Comparison of ENCODE assay signal across 8 mouse cellular contexts in the genomic region with DNA sequence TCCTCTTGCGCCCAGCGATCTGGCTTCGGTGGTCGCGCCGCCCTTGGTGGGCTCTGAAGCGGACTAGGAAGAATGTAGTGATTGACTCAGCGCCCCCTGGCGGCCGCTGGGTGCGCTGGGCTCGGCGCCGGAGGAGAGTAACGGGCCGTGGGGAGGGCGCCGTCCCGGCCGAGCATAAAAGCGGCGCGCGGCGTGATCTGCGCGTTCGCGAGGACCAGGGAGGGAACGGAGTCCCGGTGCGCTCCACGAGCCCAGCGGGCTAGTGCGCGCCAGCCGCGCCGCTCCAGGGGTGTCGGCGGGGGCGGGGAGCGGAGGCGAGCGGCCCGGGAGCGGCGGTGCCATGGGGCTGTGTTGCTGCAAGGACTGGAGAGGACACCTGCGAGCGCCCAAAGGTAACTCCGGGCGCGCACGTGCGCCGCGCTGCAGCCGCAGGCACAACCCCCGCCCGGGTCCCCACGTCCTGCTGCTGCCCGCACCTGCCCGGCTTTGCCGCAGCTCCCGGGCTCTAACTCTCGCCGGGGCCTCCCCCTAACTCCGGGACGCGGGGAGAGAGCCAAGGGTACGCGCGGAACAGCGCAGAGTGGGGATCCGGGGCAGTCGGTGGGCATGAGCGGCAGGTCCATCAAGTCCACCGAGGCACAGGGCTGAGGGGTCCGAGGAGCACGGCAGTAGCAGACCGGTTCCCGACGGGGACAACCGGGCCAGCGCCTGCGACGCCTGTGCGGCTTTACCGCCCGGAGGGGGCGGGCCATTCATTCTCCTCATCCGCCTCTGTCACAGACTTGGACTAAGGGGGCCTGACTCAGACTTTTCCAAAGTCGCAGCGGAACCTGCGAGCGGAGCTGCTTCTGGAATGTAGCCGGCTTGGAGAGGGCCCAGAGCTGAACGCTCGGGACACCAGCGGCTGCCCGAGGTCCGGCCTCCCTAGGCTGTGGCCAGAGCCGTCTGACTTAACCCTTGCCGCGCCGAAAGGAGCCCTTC.
DNase-seq lines count a peak whose midpoint lies in the region; ATAC-seq lines count a peak whose summit lies in the region.

No protein-coding gene starts in this region.

- peak overlapping the region; percentile 64 for H3K4me3 ChIP-seq in embryonic facial prominence, embryonic 14.5 days (ENCODE audit: low read depth, low read length)
- peak overlapping the region; percentile 57 for H3K4me3 ChIP-seq in heart, embryonic 12.5 days
- peak overlapping the region; percentile 52 for H3K4me3 ChIP-seq in kidney, embryonic 14.5 days (ENCODE audit: low read length)
- H3K4me3 ChIP-seq in liver, embryonic 11.5 days (ENCODE audit: low read depth, low read length), result peak overlapping the region; percentile 68

- ATAC-seq in embryonic facial prominence, embryonic 14.5 days (ENCODE audit: low read depth), result peak; percentile 65
- peak; percentile 60 for ATAC-seq in heart, embryonic 12.5 days (ENCODE audit: insufficient number of reproducible peaks, low FRiP score)
- ATAC-seq in kidney, embryonic 14.5 days (ENCODE audit: low FRiP score, low TSS enrichment), result peak; percentile 72
- peak; percentile 35 for ATAC-seq in liver, embryonic 11.5 days (replicated peaks; ENCODE audit: low FRiP score)

- H3K4me1 ChIP-seq in embryonic facial prominence, embryonic 14.5 days (ENCODE audit: control insufficient read depth, insufficient read depth, low read length), result peaks cover 15% of the 10 kb centered on the region
- H3K4me1 ChIP-seq in heart, embryonic 12.5 days (replicated peaks), result peaks cover 14% of the 10 kb centered on the region
- H3K4me1 ChIP-seq in kidney, embryonic 14.5 days (ENCODE audit: control insufficient read depth, insufficient read depth, low read length), result peaks cover 11% of the 10 kb centered on the region
- H3K4me1 ChIP-seq in liver, embryonic 11.5 days (replicated peaks; ENCODE audit: control insufficient read depth, insufficient read depth, low read length), result no peaks in the 10 kb centered on the region; the same call in 1 of the 2 replicates

- WGBS in embryonic facial prominence, embryonic 14.5 days, result under 1% methylated on average over 58 of the region's 106 CpGs
- WGBS in heart, embryonic 12.5 days, result under 1% methylated on average over 104 of the region's 106 CpGs
- WGBS in kidney, embryonic 14.5 days, result under 1% methylated on average over 96 of the region's 106 CpGs
- under 1% methylated on average over 103 of the region's 106 CpGs for WGBS in liver, embryonic 11.5 days

- peak overlapping the region; percentile 100 for H3K4me2 ChIP-seq in embryonic facial prominence, embryonic 14.5 days (ENCODE audit: low read depth, low read length)
- H3K4me2 ChIP-seq in heart, embryonic 12.5 days, result peak overlapping the region; percentile 91
- H3K4me2 ChIP-seq in kidney, embryonic 14.5 days (replicated peaks; ENCODE audit: low read depth, low read length), result peak overlapping the region; percentile 100
- H3K4me2 ChIP-seq in liver, embryonic 11.5 days, result peak overlapping the region; percentile 84

- no peak overlapping the region for H3K27ac ChIP-seq in embryonic facial prominence, embryonic 14.5 days (replicated peaks; ENCODE audit: low read depth, low read length)
- no peak overlapping the region for H3K27ac ChIP-seq in heart, embryonic 12.5 days (ENCODE audit: poor library complexity, severe bottlenecking)
- no peak overlapping the region for H3K27ac ChIP-seq in kidney, embryonic 14.5 days (ENCODE audit: low read depth, low read length)
- H3K27ac ChIP-seq in liver, embryonic 11.5 days (ENCODE audit: low read depth, low read length), result 0 out of 2 replicates have a peak overlapping the region, but pooled peaks have one; percentile 46

- H3K27me3 ChIP-seq in embryonic facial prominence, embryonic 14.5 days (replicated peaks; ENCODE audit: control insufficient read depth, insufficient read depth, low read length), result peaks cover 30% of the 10 kb centered on the region; the same call in 1 of the 2 replicates
- peaks cover 45% of the 10 kb centered on the region for H3K27me3 ChIP-seq in heart, embryonic 12.5 days (replicated peaks)
- H3K27me3 ChIP-seq in kidney, embryonic 14.5 days (ENCODE audit: control insufficient read depth, insufficient read depth, low read length), result peaks cover 16% of the 10 kb centered on the region; the same call in 1 of the 2 replicates
- H3K27me3 ChIP-seq in liver, embryonic 11.5 days (replicated peaks; ENCODE audit: control insufficient read depth, insufficient read depth, low read length), result peaks cover 29% of the 10 kb centered on the region
- H3K27me3 ChIP-seq in splenic B cell, adult 2 months (ENCODE audit: control insufficient read depth, insufficient read depth, low read length, poor library complexity, severe bottlenecking), result no peaks in the 10 kb centered on the region; the same call in 1 of the 2 replicates

- peak; percentile 83 to 85 for DNase-seq in B cell, adult 2 months
- peak; percentile 84 for DNase-seq in adrenal gland, postnatal 25 days
- DNase-seq in embryonic facial prominence, embryonic 14.5 days (ENCODE audit: low spot score), result peak; percentile 64
- peak; percentile 78 for DNase-seq in liver, embryonic 11.5 days (ENCODE audit: low spot score)
- DNase-seq in naive thymus-derived CD4-positive, alpha-beta T cell, adult 2 months (ENCODE audit: low read depth), result peak; percentile 45
- DNase-seq in splenic B cell, adult 2 months (ENCODE audit: low read depth, low spot score), result peak; percentile 76

- peak overlapping the region; percentile 58 for H3K9ac ChIP-seq in embryonic facial prominence, embryonic 14.5 days (ENCODE audit: low read depth, low read length)
- peak overlapping the region; percentile 66 for H3K9ac ChIP-seq in heart, embryonic 12.5 days
- peak overlapping the region; percentile 58 for H3K9ac ChIP-seq in kidney, embryonic 14.5 days (ENCODE audit: low read depth, low read length)
- H3K9ac ChIP-seq in liver, embryonic 11.5 days (ENCODE audit: low read depth, low read length), result peak overlapping the region; percentile 63

- no peaks in the 10 kb centered on the region for H3K36me3 ChIP-seq in embryonic facial prominence, embryonic 14.5 days (ENCODE audit: control insufficient read depth, insufficient read depth, low read length)
- H3K36me3 ChIP-seq in heart, embryonic 12.5 days, result no peaks in the 10 kb centered on the region
- no peaks in the 10 kb centered on the region for H3K36me3 ChIP-seq in kidney, embryonic 14.5 days (ENCODE audit: control insufficient read depth, insufficient read depth, low read length)
- H3K36me3 ChIP-seq in liver, embryonic 11.5 days (ENCODE audit: control insufficient read depth, insufficient read depth, low read length), result no peaks in the 10 kb centered on the region
- H3K36me3 ChIP-seq in splenic B cell, adult 2 months (ENCODE audit: control insufficient read depth, insufficient read depth, low read length, poor library complexity, severe bottlenecking), result no peaks in the 10 kb centered on the region

- H3K9me3 ChIP-seq in embryonic facial prominence, embryonic 14.5 days (ENCODE audit: control insufficient read depth, low read length), result no peaks in the 10 kb centered on the region
- H3K9me3 ChIP-seq in heart, embryonic 12.5 days (replicated peaks), result no peaks in the 10 kb centered on the region
- H3K9me3 ChIP-seq in kidney, embryonic 14.5 days (ENCODE audit: control insufficient read depth, low read length), result no peaks in the 10 kb centered on the region
- H3K9me3 ChIP-seq in liver, embryonic 11.5 days (ENCODE audit: control insufficient read depth, low read length), result no peaks in the 10 kb centered on the region
